Mouse (Mus musculus) monocyte, adult 2 months (primary cell): ENCODE results near the gene Sod1.
"Not testable (repeated sequence)": the region's sequence is repeated elsewhere in the genome, so short reads cannot be mapped to it uniquely, and the experiment has no call there.

ENCODE experiments used
- DNase-seq, 2 experiments: peaks; one replicate each; pipeline ENCODE4 v3.0.0; 2022; ENCODE audit warnings: low spot score in 2 of 2, low read depth in 1 of 2

The Sod1 gene

GRCm38 (mm10) chr16:90251256-90251655 lies 30.7 kb downstream of the Sod1 start:
- DNase-seq, result not testable (repeated sequence)

DNA sequence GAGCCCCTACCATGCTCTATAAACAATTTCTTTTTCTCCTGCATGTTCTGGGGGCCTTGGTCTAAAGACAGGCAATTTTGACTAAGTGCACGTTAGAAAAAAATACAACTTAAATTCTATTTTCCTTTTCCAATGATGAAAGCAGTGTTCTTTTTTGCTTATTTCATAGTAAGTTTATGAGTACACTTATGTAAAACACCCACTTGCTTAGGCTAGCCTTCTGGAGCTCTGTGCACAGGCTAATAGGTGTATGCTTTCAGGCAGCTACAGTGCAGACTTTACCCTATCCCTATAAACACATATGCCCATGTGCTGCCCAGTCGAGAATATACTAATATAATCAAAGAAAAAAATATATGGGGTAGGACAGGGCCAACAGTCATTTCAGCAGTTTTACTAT lies 32.0 kb downstream of the Sod1 start:
- DNase-seq, result no peak

DNA sequence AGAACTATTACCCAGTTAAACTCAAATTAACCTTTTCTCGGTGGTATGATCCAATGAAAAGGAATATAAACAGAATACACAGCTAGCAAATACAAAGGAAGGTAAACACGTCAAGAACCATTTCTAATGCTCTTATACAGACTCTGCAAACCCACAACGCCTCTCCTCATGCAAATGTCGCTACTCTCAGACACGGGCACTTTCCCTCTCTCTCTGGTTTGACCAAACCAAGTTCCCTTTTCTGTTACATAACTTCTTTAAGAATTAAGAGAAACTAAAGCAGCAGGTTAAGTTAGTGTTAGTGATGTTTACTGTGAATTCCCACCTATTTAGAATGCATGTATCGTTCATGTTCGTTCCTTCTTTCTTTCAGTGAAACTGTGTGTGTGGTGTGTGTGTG lies 38.4 kb downstream of the Sod1 start:
- DNase-seq, result no peak

DNA sequence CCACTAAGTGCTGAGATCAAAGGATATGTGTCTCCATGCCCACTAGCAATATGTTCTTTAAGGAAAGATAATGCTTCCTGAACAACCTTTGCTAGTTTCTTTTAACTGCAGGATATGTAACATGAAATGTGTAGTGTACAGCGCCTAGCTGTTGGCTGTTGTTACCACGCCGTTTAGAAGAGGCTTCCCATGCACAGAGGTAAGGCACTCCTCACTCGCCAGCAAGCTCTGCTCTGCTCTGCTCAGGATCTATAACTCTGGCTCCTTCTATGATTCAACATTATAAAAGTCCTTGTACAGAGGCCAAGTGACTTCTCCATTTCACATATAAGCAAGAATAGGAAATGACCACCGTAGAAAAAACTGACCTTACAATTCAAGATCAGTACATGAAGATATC lies 39.1 kb downstream of the Sod1 start:
- no peak for DNase-seq

DNA sequence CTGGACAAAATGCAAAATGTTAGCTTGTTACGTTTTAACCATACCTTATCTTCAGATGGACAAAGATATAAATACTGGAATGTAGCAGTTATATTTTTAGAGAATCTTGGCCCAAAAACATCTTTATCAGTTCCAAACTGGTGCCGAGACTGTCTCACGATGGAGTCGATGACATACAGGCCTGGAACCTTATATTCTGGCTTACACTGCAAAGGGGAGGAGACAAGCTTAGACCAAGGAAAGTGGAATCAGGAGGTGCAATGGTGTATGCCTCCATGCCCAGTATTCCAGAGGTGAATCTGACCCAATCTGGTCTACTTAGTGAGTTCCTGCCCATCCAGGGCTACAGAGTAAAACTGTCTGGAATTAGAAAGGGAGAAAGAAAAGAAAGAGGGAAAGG lies 39.5 kb downstream of the Sod1 start:
- no peak for DNase-seq

DNA sequence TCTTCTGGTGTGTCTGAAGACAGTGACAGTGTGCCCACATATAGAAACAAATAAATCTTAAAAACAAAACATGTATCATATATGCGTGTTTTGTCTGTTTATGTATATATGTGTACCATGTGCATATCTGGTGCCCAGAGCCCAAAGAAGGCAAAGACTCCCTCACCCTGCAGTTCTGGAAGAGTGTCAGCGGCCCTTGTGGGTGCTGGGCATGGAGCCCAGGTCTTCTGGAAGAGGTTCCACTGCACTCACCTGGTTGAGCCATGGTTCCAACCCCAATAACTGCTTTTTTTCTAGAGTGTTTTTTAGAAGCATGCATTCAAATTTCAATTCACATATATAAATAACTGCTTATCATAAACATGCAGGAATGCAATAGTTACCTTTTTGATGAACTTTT lies 41.2 kb downstream of the Sod1 start:
- DNase-seq, result no peak

- no peak for DNase-seq
Observed at GRCm38 (mm10) chr16:90264021-90264420, 43.5 kb downstream of the Sod1 start.

DNA sequence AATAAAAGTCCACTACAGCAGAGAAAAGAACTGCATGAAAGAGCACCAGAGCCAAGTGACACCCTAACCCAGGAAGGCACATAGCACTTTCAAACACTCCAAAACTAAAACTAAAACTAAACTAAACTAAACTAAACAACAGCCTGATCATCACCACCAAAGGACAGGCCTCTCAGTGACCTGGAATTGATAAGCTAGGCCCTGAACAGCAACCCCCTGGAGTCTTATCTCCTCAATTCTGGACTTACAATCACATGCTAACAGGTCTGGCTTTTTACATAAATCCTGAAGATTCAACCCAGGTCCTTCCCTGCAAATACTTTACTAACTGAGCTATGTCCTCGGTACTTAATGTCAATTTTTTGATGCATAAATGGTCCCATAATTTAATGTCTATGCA lies 44.6 kb downstream of the Sod1 start:
- DNase-seq, result no peak

GRCm38 (mm10) chr16:90266581-90266980 lies 46.0 kb downstream of the Sod1 start:
- no peak for DNase-seq

GRCm38 (mm10) chr16:90275521-90275920 lies 55.0 kb downstream of the Sod1 start:
- DNase-seq, result no peak
